Mouse (Mus musculus) limb, embryonic 13.5 days (tissue): Measurements from ENCODE around the gene Fndc3b. TPM values are rescaled to one million over a fixed set of nuclear protein-coding genes. Genes with fewer than 3 reads are reported as not detected.
A peak's percentile ranks its signal among the peaks of the same experiment; 100 is the strongest.

ENCODE experiments used
- ATAC-seq: fragments of 200-750 bp; cut with Nextera tagmentation; 2 replicates; pipeline ENCODE4 v1.8.0; 2017; ENCODE audit warnings: low read depth, moderate number of reproducible peaks, moderate TSS enrichment; ENCODE audit not compliant: low FRiP score
- H3K27ac ChIP-seq: fragments of 300-500 bp; sonication (generic); 2 replicates; pipeline ENCODE4 v1.5.1; 2015; ENCODE audit warnings: inconsistent platforms, mild to moderate bottlenecking, moderate library complexity
- H3K27me3 ChIP-seq: fragments of 300-500 bp; sonication (generic); 2 replicates; pipeline ENCODE4 v1.6.1; 2015; ENCODE audit warnings: mild to moderate bottlenecking, inconsistent platforms
- H3K36me3 ChIP-seq: fragments of 300-500 bp; sonication (generic); 2 replicates; pipeline ENCODE4 v1.6.1; 2015; ENCODE audit warnings: inconsistent platforms, mild to moderate bottlenecking, moderate library complexity
- H3K4me1 ChIP-seq: fragments of 300-500 bp; sonication (generic); 2 replicates; pipeline ENCODE4 v1.6.1; 2015; ENCODE audit warnings: inconsistent platforms
- H3K4me2 ChIP-seq: fragments of 300-500 bp; sonication (generic); replicated peaks from 2 replicates; pipeline ENCODE4 v1.6.1; 2015; ENCODE audit warnings: inconsistent platforms, mild to moderate bottlenecking, moderate library complexity
- H3K4me3 ChIP-seq: fragments of 300-500 bp; sonication (generic); 2 replicates; pipeline ENCODE4 v1.5.1; 2015; ENCODE audit warnings: moderate library complexity, mild to moderate bottlenecking, inconsistent platforms
- H3K9ac ChIP-seq: fragments of 300-500 bp; sonication (generic); 2 replicates; pipeline ENCODE4 v1.6.1; 2015; ENCODE audit warnings: mild to moderate bottlenecking, inconsistent platforms
- H3K9me3 ChIP-seq: fragments of 300-500 bp; sonication (generic); 2 replicates; pipeline ENCODE4 v1.6.1; 2016; ENCODE audit warnings: inconsistent platforms
- WGBS: fragments of 180-500 bp; shearing (Covaris S2); methylation state at CpG from one replicate; pipeline ENCODE4 v1.1.7; 2015; 5-methylcytosine and 5-hydroxymethylcytosine counted together
- polyA plus RNA-seq: library from polyadenylated mRNA; unstranded; fragments of >200 nt; fragmentation: Nextera tagmentation; extraction: Ambion mirVana; gene quantifications from 2 replicates; pipeline ENCODE4 v1.2.1, GENCODE M21; 2015

Gene Fndc3b
- polyA plus RNA-seq, 1 experiment from 2014 or later, result 31.4 TPM

GRCm38 (mm10) chr3:27728798-27729782 is 18.0 kb upstream of the Fndc3b start:
- no peaks in the 10 kb centered on the region for H3K4me1 ChIP-seq

GRCm38 (mm10) chr3:27728176-27728575 is 17.1 kb upstream of the Fndc3b start:
- Histone ChIP-seq H3K27me3 (no peaks in the 10 kb centered on the region), H3K9ac (no peak overlapping the region), H3K27ac (no peak overlapping the region), H3K4me3 (no peak overlapping the region), H3K4me2 (no peak overlapping the region), H3K9me3 (no peaks in the 10 kb centered on the region), H3K4me1 (no peaks in the 10 kb centered on the region), H3K36me3 (no peaks in the 10 kb centered on the region)
- WGBS, result 13% methylated on average over 7 of the region's 7 CpGs
- ATAC-seq, result no peak

More at GRCm38 (mm10) chr3:27728798-27729782, 18.0 kb upstream of the Fndc3b start:
- WGBS, result 77% methylated on average over 8 of the region's 8 CpGs
- Histone ChIP-seq H3K4me3 (no peak overlapping the region), H3K27me3 (no peaks in the 10 kb centered on the region), H3K4me2 (no peak overlapping the region), H3K27ac (no peak overlapping the region), H3K9ac (no peak overlapping the region), H3K36me3 (no peaks in the 10 kb centered on the region), H3K9me3 (no peaks in the 10 kb centered on the region)
- ATAC-seq, result no peak

- Histone ChIP-seq H3K27me3 (no peaks in the 10 kb centered on the region), H3K4me3 (no peak overlapping the region), H3K27ac (no peak overlapping the region), H3K9me3 (no peaks in the 10 kb centered on the region), H3K4me2 (no peak overlapping the region), H3K36me3 (no peaks in the 10 kb centered on the region), H3K9ac (no peak overlapping the region), H3K4me1 (no peaks in the 10 kb centered on the region)
- 47% methylated on average over 6 of the region's 6 CpGs for WGBS
- ATAC-seq, result no peak
Measured at GRCm38 (mm10) chr3:27725752-27726151, 14.6 kb upstream of the Fndc3b start.

GRCm38 (mm10) chr3:27724208-27724607 is 13.1 kb upstream of the Fndc3b start:
- 24% methylated on average over 8 of the region's 8 CpGs for WGBS
- Histone ChIP-seq H3K36me3 (no peaks in the 10 kb centered on the region), H3K4me1 (no peaks in the 10 kb centered on the region), H3K4me2 (no peak overlapping the region), H3K9ac (no peak overlapping the region), H3K9me3 (no peaks in the 10 kb centered on the region), H3K4me3 (no peak overlapping the region), H3K27ac (no peak overlapping the region), H3K27me3 (no peaks in the 10 kb centered on the region)
- no peak for ATAC-seq

GRCm38 (mm10) chr3:27718829-27719365 is 7.8 kb upstream of the Fndc3b start:
- Histone ChIP-seq H3K9ac (no peak overlapping the region), H3K27me3 (no peaks in the 10 kb centered on the region), H3K4me1 (no peaks in the 10 kb centered on the region), H3K4me2 (no peak overlapping the region), H3K36me3 (no peaks in the 10 kb centered on the region), H3K9me3 (no peaks in the 10 kb centered on the region), H3K4me3 (no peak overlapping the region), H3K27ac (no peak overlapping the region)
- ATAC-seq, result 0 out of 2 replicates have a peak, but pooled peaks have one; percentile 28
- 80% methylated on average over 5 of the region's 5 CpGs for WGBS

- no peak for ATAC-seq
- WGBS, result 48% methylated on average over 4 of the region's 4 CpGs
- Histone ChIP-seq H3K4me1 (peaks cover 2% of the 10 kb centered on the region), H3K9ac (no peak overlapping the region), H3K27me3 (no peaks in the 10 kb centered on the region), H3K36me3 (no peaks in the 10 kb centered on the region), H3K4me3 (no peak overlapping the region), H3K9me3 (no peaks in the 10 kb centered on the region), H3K4me2 (no peak overlapping the region), H3K27ac (no peak overlapping the region)
Measured at GRCm38 (mm10) chr3:27713971-27714370, 2.9 kb upstream of the Fndc3b start.

- H3K4me2 ChIP-seq, result no peak overlapping the region
- no peaks in the 10 kb centered on the region for H3K27me3 ChIP-seq
- peaks cover 17% of the 10 kb centered on the region for H3K4me1 ChIP-seq
- no peak overlapping the region for H3K27ac ChIP-seq
- no peak for ATAC-seq
- WGBS, result 74% methylated on average over 6 of the region's 6 CpGs
- no peaks in the 10 kb centered on the region for H3K36me3 ChIP-seq
- no peak overlapping the region for H3K9ac ChIP-seq
- no peaks in the 10 kb centered on the region for H3K9me3 ChIP-seq
- H3K4me3 ChIP-seq, result no peak overlapping the region
Measured at GRCm38 (mm10) chr3:27712421-27712820, 1.3 kb upstream of the Fndc3b start.

GRCm38 (mm10) chr3:27709906-27710647 is 1.0 kb downstream of the Fndc3b start:
- Histone ChIP-seq H3K4me1 (peaks cover 37% of the 10 kb centered on the region), H3K9me3 (no peaks in the 10 kb centered on the region), H3K9ac (peak overlapping the region; percentile 97), H3K4me2 (peak overlapping the region; percentile 81), H3K27me3 (no peaks in the 10 kb centered on the region), H3K27ac (peak overlapping the region; percentile 99), H3K36me3 (no peaks in the 10 kb centered on the region), H3K4me3 (peak overlapping the region; percentile 87)
- peak; percentile 52 for ATAC-seq
- under 1% methylated on average over 78 of the region's 86 CpGs for WGBS

- WGBS, result 1% methylated on average over 22 of the region's 22 CpGs
- H3K4me2 ChIP-seq, result peak overlapping the region; percentile 81
- H3K27me3 ChIP-seq, result no peaks in the 10 kb centered on the region
- peak overlapping the region; percentile 99 for H3K27ac ChIP-seq
- no peaks in the 10 kb centered on the region for H3K36me3 ChIP-seq
- H3K9me3 ChIP-seq, result no peaks in the 10 kb centered on the region
- peak overlapping the region; percentile 97 for H3K9ac ChIP-seq
- peak overlapping the region; percentile 87 for H3K4me3 ChIP-seq
- peaks cover 43% of the 10 kb centered on the region for H3K4me1 ChIP-seq
- ATAC-seq, result no peak
Measured at GRCm38 (mm10) chr3:27709096-27709905, 1.8 kb downstream of the Fndc3b start.

- Histone ChIP-seq H3K9me3 (no peaks in the 10 kb centered on the region), H3K36me3 (no peaks in the 10 kb centered on the region), H3K4me1 (peaks cover 43% of the 10 kb centered on the region), H3K4me2 (peak overlapping the region; percentile 81), H3K27me3 (no peaks in the 10 kb centered on the region), H3K4me3 (peak overlapping the region; percentile 87), H3K9ac (peak overlapping the region; percentile 97), H3K27ac (no peak overlapping the region; the same call in 1 of the 2 replicates)
- ATAC-seq, result no peak
- 20% methylated on average over 5 of the region's 5 CpGs for WGBS
Measured at GRCm38 (mm10) chr3:27708581-27708980, 2.5 kb downstream of the Fndc3b start.

- H3K27me3 ChIP-seq, result no peaks in the 10 kb centered on the region
- ATAC-seq, result no peak
- WGBS, result 44% methylated on average over 6 of the region's 6 CpGs
- peak overlapping the region; percentile 24; the same call in 1 of the 2 replicates for H3K27ac ChIP-seq
- no peak overlapping the region for H3K4me3 ChIP-seq
- peaks cover 43% of the 10 kb centered on the region for H3K4me1 ChIP-seq
- H3K9me3 ChIP-seq, result no peaks in the 10 kb centered on the region
- H3K36me3 ChIP-seq, result peaks cover 9% of the 10 kb centered on the region; the same call in 1 of the 2 replicates
- H3K4me2 ChIP-seq, result 0 out of 2 replicates have a peak overlapping the region, but pooled peaks have one; percentile 19
- no peak overlapping the region for H3K9ac ChIP-seq
Measured at GRCm38 (mm10) chr3:27705761-27706160, 5.3 kb downstream of the Fndc3b start.
